Mouse (Mus musculus) lung, postnatal 0 days (tissue): ENCODE measurements around the gene Gm1123.

Experiments
- CTCF ChIP-seq: IDR thresholded peaks from 2 replicates; pipeline ENCODE4 v1.5.1; 2016; ENCODE audit warnings: antibody characterized with exemption, mild to moderate bottlenecking
- EP300 ChIP-seq: IDR thresholded peaks from 2 replicates; pipeline ENCODE4 v1.6.1; 2016; ENCODE audit warnings: antibody characterized with exemption, mild to moderate bottlenecking, control low read depth

DNA sequence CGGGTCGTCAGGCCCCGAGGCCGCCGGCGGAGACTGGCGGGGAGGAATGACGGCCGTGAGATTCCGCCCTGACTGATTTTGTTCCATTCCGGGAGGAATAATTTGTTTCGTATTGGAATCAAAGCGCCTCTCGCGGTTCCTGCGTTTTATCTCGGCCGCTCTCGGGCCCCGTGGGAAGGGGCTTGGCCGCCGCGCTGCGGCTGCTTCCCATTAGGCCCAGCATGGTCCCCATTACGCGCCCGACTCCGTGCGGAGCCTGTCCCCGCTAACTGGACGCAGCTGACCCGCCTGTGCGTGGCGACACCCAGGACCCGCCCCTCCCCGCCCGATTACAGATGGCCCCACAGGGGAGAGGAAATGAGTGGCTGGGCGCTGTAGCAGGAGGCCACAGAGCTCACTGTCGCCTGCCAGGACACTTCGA is 62.4 kb downstream of the Gm1123 start:
- TF ChIP-seq CTCF (no peak), EP300 (no peak)
